Mouse (Mus musculus) midbrain, embryonic 14.5 days (tissue): ENCODE data around the gene Apc2. TPM values are rescaled to one million over a fixed set of nuclear protein-coding genes. Genes with fewer than 3 reads are reported as not detected.
A peak's percentile ranks its signal among the peaks of the same experiment; 100 is the strongest.

Source experiments
- ATAC-seq: fragments of 200-750 bp; cut with Nextera tagmentation; 2 replicates; pipeline ENCODE4 v1.8.0; 2017; ENCODE audit warnings: moderate number of reproducible peaks, moderate library complexity; ENCODE audit not compliant: low FRiP score, low TSS enrichment
- DNase-seq: peaks from one replicate; pipeline ENCODE4 v3.0.0-alpha.2; 2015
- H3K27ac ChIP-seq: fragments of 300-500 bp; sonication (generic); replicated peaks from 2 replicates; pipeline ENCODE4 v1.5.1; 2014; ENCODE audit warnings: mild to moderate bottlenecking, low read depth, low read length, moderate library complexity
- H3K27me3 ChIP-seq: fragments of 300-500 bp; sonication (generic); 2 replicates; pipeline ENCODE4 v1.6.1; 2014; ENCODE audit warnings: low read length, control low read depth, mixed read lengths; ENCODE audit not compliant: control insufficient read depth, insufficient read depth
- H3K36me3 ChIP-seq: fragments of 300-500 bp; sonication (generic); 2 replicates; pipeline ENCODE4 v1.6.1; 2014; ENCODE audit warnings: low read length, control low read depth; ENCODE audit not compliant: control insufficient read depth, insufficient read depth
- H3K4me1 ChIP-seq: fragments of 300-500 bp; sonication (generic); 2 replicates; pipeline ENCODE4 v1.6.1; 2014; ENCODE audit warnings: mild to moderate bottlenecking, antibody characterized with exemption, low read length, control low read depth; ENCODE audit not compliant: control insufficient read depth, insufficient read depth
- H3K4me2 ChIP-seq: fragments of 300-500 bp; sonication (generic); 2 replicates; pipeline ENCODE4 v1.6.1; 2014; ENCODE audit warnings: mild to moderate bottlenecking, low read length, moderate library complexity
- H3K4me3 ChIP-seq: fragments of 300-500 bp; sonication (generic); replicated peaks from 2 replicates; pipeline ENCODE4 v1.5.1; 2014; ENCODE audit warnings: low read depth, low read length
- H3K9ac ChIP-seq: fragments of 300-500 bp; sonication (generic); replicated peaks from 2 replicates; pipeline ENCODE4 v1.6.1; 2014; ENCODE audit warnings: mild to moderate bottlenecking, low read length, moderate library complexity
- H3K9me3 ChIP-seq: fragments of 300-500 bp; sonication (generic); 2 replicates; pipeline ENCODE4 v1.6.1; 2016; ENCODE audit warnings: low read length, control low read depth, mixed read lengths; ENCODE audit not compliant: control insufficient read depth
- WGBS: fragments of 180-500 bp; shearing (Covaris S2); extraction: QIAGEN DNeasy Blood & Tissue Kit; methylation state at CpG from one replicate; pipeline ENCODE4 v1.1.7; 2014; 5-methylcytosine and 5-hydroxymethylcytosine counted together
- polyA plus RNA-seq: library from polyadenylated mRNA; unstranded; fragments of >200 nt; fragmentation: Nextera tagmentation; extraction: Ambion mirVana; gene quantifications from 2 replicates; pipeline ENCODE4 v1.2.1, GENCODE M21; 2014

The Apc2 gene
- polyA plus RNA-seq, 1 experiment from 2014 or later, result 259 TPM

- ATAC-seq (no peak), DNase-seq (no peak)
- H3K4me1 ChIP-seq, result peaks cover 11% of the 10 kb centered on the region
- H3K9ac ChIP-seq, result no peak overlapping the region
- H3K4me2 ChIP-seq, result no peak overlapping the region
- H3K27ac ChIP-seq, result no peak overlapping the region
- no peaks in the 10 kb centered on the region for H3K27me3 ChIP-seq
- H3K9me3 ChIP-seq, result no peaks in the 10 kb centered on the region
- H3K4me3 ChIP-seq, result no peak overlapping the region
- peaks cover 52% of the 10 kb centered on the region for H3K36me3 ChIP-seq
- WGBS, result 93% methylated on average over 6 of the region's 6 CpGs
These were observed 42.2 kb upstream of the Apc2 start for GRCm38 (mm10) chr10:80253551-80253950.

DNA sequence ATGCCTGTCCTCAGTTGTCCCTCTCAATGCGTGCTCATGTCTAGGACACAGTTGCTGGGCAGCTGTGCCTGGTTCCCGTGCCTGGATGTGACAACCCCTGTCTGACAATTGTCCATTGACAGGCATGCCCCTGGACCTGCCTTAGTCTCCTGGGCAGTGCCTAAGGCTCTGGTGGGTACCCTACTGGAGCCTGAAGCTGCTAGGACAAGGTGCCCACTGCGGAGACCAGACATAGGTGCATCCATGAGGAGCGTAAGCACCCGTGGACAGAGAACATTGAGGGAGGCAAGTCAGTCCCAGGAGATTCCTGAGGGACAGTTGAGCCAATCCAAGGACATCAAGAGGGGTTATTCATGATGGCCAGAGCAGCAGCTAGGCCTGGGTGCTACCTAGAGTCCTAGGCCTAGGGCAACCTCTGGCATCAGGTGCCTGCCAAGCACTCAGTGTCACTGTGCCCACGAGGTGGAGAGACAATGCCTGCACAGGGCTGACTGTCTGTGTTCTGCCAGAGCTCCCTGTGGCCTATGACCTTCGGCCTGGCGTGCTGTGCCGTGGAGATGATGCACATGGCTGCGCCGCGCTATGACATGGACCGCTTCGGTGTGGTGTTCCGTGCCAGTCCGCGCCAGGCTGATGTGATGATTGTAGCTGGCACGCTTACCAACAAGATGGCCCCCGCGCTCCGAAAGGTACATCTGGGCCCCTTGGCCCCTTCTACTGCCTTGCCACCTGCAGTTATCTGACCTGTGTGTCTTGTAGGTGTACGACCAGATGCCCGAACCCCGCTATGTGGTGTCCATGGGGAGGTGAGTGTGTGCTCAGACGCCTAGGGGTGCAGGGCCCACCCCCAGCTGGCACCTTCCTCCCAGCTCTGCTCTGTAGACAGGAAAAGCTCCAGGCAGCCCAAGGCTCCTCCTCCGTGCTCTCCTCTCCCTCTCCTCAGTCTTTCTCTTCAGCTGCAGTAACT is 41.2 kb upstream of the Apc2 start:
- Histone ChIP-seq H3K36me3 (peaks cover 56% of the 10 kb centered on the region), H3K4me1 (peaks cover 14% of the 10 kb centered on the region), H3K4me2 (no peak overlapping the region), H3K27me3 (no peaks in the 10 kb centered on the region), H3K4me3 (no peak overlapping the region), H3K9me3 (no peaks in the 10 kb centered on the region), H3K27ac (no peak overlapping the region), H3K9ac (no peak overlapping the region)
- ATAC-seq (no peak), DNase-seq (no peak)
- WGBS, result 95% methylated on average over 26 of the region's 26 CpGs

GRCm38 (mm10) chr10:80255881-80256535 is 39.8 kb upstream of the Apc2 start:
- peak; percentile 31 for DNase-seq
- peaks cover 56% of the 10 kb centered on the region for H3K36me3 ChIP-seq

DNA sequence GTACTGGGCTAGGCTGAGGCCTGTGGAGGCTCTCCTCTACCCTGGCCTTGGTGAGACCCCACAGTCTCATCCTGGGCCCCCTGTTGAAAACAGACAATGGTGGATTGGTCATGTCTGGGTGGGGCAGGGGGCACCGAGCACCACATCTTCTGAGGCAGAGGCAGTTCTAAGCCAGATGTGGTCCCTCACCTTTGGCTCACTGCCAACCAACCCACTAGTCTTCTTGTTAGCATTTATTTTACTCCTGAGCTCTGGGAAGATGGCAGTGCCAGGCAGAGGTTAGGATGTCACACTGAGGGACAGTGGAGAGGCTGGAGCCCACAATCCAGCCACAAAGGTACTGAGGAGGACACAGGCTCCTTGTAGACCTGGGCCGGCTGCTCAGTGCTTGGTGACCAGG is 37.8 kb upstream of the Apc2 start:
- Histone ChIP-seq H3K27ac (no peak overlapping the region), H3K4me3 (no peak overlapping the region), H3K9ac (no peak overlapping the region; the same call in 1 of the 2 replicates), H3K4me2 (no peak overlapping the region), H3K36me3 (peaks cover 49% of the 10 kb centered on the region), H3K9me3 (no peaks in the 10 kb centered on the region), H3K4me1 (peaks cover 23% of the 10 kb centered on the region), H3K27me3 (no peaks in the 10 kb centered on the region)
- ATAC-seq (no peak), DNase-seq (no peak)
- 82% methylated on average over 2 of the region's 2 CpGs for WGBS

More at GRCm38 (mm10) chr10:80255881-80256535, 39.8 kb upstream of the Apc2 start:
- 80% methylated on average over 5 of the region's 5 CpGs for WGBS
- Histone ChIP-seq H3K9ac (no peak overlapping the region), H3K9me3 (no peaks in the 10 kb centered on the region), H3K4me2 (no peak overlapping the region), H3K27ac (no peak overlapping the region; the same call in 1 of the 2 replicates), H3K4me1 (peaks cover 16% of the 10 kb centered on the region), H3K27me3 (no peaks in the 10 kb centered on the region), H3K4me3 (no peak overlapping the region)
- ATAC-seq, result no peak

GRCm38 (mm10) chr10:80258752-80259462 is 36.9 kb upstream of the Apc2 start:
- DNase-seq, result no peak
- Histone ChIP-seq H3K4me3 (no peak overlapping the region), H3K27me3 (no peaks in the 10 kb centered on the region), H3K9me3 (no peaks in the 10 kb centered on the region), H3K4me1 (peaks cover 23% of the 10 kb centered on the region), H3K27ac (no peak overlapping the region), H3K9ac (no peak overlapping the region), H3K4me2 (no peak overlapping the region; the same call in 1 of the 2 replicates), H3K36me3 (peaks cover 49% of the 10 kb centered on the region)
- ATAC-seq, result no peak
- WGBS, result 94% methylated on average over 14 of the region's 14 CpGs

DNA sequence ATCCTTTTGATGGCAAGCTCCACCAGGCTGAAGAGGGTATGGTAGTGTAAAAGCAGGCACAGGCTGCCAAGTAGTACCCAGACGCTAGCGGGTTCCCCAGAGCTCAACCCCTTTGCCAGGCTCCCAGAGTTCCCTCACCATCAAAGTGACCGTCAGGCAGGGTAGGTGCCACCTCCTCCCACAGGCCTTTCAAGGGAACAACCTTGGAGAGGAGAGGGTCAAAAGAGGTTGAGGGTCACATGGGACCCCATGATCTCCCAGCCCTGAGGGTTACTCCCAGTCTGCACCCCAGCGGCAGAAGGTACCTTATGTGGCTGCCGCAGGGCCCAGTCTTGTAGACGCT is 36.3 kb upstream of the Apc2 start:
- Histone ChIP-seq H3K4me2 (peak overlapping the region; percentile 75), H3K27me3 (no peaks in the 10 kb centered on the region), H3K9me3 (no peaks in the 10 kb centered on the region), H3K4me3 (peak overlapping the region; percentile 37; the same call in 1 of the 2 replicates), H3K9ac (no peak overlapping the region), H3K4me1 (peaks cover 23% of the 10 kb centered on the region), H3K36me3 (peaks cover 44% of the 10 kb centered on the region), H3K27ac (no peak overlapping the region; the same call in 1 of the 2 replicates)
- ATAC-seq, result no peak
- no peak for DNase-seq
- 71% methylated on average over 6 of the region's 6 CpGs for WGBS

GRCm38 (mm10) chr10:80259861-80260641 is 35.7 kb upstream of the Apc2 start:
- Histone ChIP-seq H3K4me1 (peaks cover 23% of the 10 kb centered on the region), H3K4me2 (peak overlapping the region; percentile 75), H3K9me3 (no peaks in the 10 kb centered on the region), H3K27me3 (no peaks in the 10 kb centered on the region), H3K36me3 (peaks cover 37% of the 10 kb centered on the region), H3K4me3 (peak overlapping the region; percentile 37), H3K27ac (peak overlapping the region; percentile 78), H3K9ac (peak overlapping the region; percentile 60)
- ATAC-seq (no peak), DNase-seq (peak; percentile 62)
- WGBS, result 2% methylated on average over 19 of the region's 19 CpGs
